Mouse (Mus musculus): ENCODE measurements at regions not wholly inside any gene's neighbourhood (a gene's known extent, or its start where the extent isn't known, plus 50 kb on each side); places are given as distances from the start of the nearest gene placed in this dataset.

DNA sequence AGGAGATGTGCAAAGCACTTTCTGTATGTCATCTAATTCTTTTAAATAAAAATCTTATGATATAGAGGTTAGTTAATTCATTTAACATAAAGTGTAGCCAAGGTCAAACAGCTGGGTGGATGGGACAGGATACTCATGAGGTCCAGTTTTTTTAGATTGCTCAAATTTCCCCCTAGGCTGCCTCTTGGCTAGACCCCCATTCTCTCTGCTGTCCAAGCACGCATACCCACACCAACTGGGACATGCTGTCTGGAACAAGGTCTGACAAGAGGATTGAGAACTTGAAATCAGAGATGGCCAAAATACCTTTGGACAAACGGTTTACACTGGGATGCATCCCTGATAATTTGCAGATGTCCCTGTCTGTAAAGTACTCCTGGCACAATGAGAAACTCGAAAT is 65.0 kb upstream of the Foxn3 start:
- H3K4me3 ChIP-seq = peak overlapping the region; percentile 73

DNA sequence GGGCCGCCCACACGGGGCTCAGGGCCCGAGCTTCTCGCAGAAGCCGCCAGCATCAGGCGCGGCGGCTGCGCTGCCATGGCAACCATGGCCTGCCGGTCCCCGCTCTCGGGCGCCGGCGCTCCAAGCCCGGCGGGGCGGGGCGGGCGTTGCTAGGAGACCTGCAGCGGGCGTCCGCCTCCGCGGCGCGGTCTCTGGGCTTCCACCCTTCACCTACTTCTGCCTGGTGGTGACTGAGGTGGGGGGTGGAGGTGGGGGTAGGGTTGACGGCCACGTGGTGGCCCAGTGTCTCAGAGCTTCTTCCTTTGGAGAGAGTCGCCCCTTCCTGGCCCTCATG is 64.5 kb upstream of the Foxn3 start:
- peak; percentile 89 to 92 for DNase-seq (ENCODE audit: low spot score in 2 of 2)
- TF ChIP-seq CTCF (conservative IDR thresholded peaks at IDR 0.05) = no peak
- peak overlapping the region; percentile 73 for H3K4me3 ChIP-seq
- H3K27ac ChIP-seq = peak overlapping the region; percentile 96

More for the DNA sequence above, 65.0 kb upstream of the Foxn3 start:
- no peak for TF ChIP-seq CTCF (conservative IDR thresholded peaks at IDR 0.05)
- peak overlapping the region; percentile 96 for H3K27ac ChIP-seq
- DNase-seq (ENCODE audit: low spot score in 2 of 2) = no peak

DNA sequence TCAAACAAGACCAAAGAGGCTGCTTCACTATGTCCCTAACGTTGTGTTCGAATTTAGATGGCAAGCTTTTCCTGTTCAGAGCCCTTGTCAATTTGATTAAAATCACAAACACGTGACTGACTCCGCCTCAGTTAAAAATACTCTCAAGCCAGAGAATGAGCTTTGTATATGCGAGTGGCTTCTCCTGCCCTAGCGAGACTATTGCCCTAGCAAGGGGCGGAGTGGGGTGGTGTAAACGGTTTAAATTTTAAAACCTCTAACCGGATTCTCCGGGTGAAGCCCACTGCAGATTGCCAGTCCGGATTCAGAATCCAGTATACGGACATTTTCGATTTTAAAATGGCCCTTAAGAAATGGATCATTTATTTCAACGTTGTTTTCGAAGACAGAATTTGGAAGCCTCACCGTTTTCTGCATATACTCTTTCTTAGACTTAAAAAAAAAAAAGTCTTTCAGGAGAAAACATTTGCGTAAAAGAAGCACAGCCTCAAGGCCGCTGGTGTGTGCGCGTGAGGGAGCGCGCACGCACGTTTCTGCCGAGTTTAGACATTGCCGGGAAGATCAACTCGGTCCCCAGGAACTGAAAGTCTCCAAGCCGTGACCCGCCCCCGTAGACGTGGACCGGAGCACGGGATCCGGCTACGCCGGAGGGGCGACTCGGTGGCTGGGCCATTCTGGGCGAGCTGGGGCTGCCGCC is 64.0 kb upstream of the Foxn3 start:
- peak; percentile 34 to 39 for DNase-seq (ENCODE audit: low spot score in 2 of 2)
- H3K27ac ChIP-seq = peak overlapping the region; percentile 96
- TF ChIP-seq CTCF (conservative IDR thresholded peaks at IDR 0.05) = no peak
- H3K4me3 ChIP-seq = peak overlapping the region; percentile 73

DNA sequence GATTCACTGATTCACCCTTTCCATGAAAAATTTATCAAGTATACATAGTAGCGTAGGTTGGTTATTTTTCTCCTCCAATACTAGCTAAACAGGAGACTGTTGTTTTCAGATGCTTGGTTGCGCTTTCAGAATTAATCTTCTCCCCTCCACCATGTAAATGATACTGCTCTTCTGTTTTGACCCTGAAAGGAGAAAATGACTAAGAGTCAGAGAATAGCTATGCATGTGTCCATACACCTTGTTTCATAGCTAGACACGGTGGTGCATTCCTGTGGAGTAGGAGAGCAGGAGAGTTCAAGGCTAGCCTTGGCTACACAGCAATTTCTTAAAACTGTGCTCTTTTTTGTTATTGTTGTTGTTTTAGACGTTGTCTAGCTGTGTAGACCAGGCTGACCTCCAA is 62.8 kb upstream of the Foxn3 start:
- Histone ChIP-seq H3K4me3 (no peak overlapping the region), H3K27ac (no peak overlapping the region)
- TF ChIP-seq CTCF (conservative IDR thresholded peaks at IDR 0.05) = no peak
- no peak for DNase-seq (ENCODE audit: low spot score in 2 of 2)

DNA sequence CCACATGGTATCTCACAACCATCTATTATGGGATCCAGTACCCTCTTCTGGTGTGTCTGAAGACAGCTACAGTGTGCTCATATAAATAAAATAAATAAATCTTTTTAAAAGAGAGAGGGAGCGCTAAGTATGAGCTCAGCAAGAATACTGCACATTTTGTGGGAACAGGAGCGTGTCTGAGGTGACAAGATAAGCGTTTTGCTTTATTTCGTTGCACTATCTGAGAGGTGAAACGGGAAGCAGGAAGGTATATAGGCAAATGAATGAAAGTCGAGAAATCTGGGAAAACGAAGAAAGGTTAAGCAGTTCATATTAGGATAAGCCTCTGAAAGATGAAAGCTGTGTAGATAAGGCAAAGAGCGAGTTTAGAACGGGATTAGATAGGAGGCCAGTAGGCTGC is 61.7 kb upstream of the Foxn3 start:
- Histone ChIP-seq H3K4me3 (no peak overlapping the region), H3K27ac (no peak overlapping the region)
- DNase-seq (ENCODE audit: low spot score in 2 of 2) = no peak
- no peak for TF ChIP-seq CTCF (conservative IDR thresholded peaks at IDR 0.05)

DNA sequence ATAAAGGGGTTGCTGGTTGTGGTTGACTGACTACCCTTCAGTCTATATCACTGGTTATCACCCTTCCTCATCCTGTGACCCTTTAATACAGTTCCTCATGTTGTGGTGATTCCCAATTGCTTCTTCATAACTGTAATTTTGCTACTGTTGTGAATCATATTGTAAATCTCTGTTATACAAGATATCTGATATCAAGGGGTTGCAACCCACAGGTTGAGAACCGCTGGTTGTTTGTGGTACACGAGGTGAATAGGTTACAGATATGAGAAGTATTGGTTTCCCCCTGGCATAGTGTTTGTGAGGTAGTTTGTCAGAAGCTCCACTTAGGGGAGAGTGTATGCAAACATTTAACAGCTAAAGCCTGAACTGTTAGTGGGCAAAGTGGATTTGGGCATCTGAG is 58.9 kb upstream of the Foxn3 start:
- TF ChIP-seq CTCF (conservative IDR thresholded peaks at IDR 0.05) = no peak
- no peak overlapping the region for H3K4me3 ChIP-seq
- no peak for DNase-seq (ENCODE audit: low spot score in 2 of 2)

DNA sequence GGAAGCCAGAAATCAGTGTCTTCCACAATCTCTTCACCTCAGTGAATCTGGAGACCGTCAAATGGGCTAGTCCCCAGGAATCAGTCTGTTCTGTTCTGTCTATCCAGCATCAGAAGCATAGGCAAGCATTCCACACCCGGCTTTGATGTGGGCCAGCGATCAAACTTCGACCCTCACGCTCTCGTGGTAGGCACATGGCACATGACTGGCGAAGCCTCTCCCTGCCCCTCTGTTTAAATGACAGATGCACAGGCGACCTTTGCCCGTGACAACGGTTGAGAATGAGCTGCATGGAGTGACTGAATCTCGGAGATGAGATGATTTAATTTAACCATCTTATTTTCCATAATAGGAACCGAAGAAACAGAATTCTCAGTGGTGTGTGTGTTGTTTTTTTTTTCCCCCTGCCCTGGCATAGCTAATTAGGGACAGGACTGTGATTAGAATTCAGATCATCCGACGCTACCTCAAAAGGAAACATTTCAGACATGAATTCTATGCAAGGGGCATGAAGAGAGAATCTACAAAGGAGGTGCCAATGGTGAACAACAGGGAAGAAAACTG is 53.9 kb upstream of the Foxn3 start:
- TF ChIP-seq CTCF (conservative IDR thresholded peaks at IDR 0.05) = no peak
- Histone ChIP-seq H3K27ac (no peak overlapping the region), H3K4me3 (no peak overlapping the region)
- DNase-seq (ENCODE audit: low spot score in 2 of 2) = no peak

More for the DNA sequence above, 58.9 kb upstream of the Foxn3 start:
- no peak overlapping the region for H3K27ac ChIP-seq

DNA sequence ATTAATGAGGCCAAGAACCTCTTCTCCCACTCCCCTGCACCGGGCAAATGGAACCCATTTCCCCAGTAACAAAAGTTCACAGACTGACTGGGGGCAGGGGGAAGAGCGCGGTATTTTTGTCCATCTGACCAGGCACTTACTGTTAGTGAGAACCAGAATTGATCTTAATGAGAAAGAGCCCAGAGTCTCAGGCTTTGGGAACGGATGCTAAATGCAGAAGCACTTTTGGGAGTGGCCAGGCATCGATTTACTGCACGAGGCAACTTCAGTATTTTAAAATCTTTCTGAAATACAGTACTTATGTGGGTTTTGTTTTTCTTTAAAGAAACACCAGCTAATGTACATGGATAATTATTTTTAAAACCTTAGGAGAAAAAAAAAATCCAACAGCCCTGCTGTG is 51.0 kb upstream of the Foxn3 start:
- DNase-seq (ENCODE audit: low spot score in 2 of 2) = no peak
- H3K4me3 ChIP-seq = no peak overlapping the region
- no peak overlapping the region for H3K27ac ChIP-seq
- no peak for TF ChIP-seq CTCF (conservative IDR thresholded peaks at IDR 0.05)
